Mouse (Mus musculus): ENCODE results near the gene Ndufs7. TPM values are rescaled to one million over a fixed set of nuclear protein-coding genes. Genes with fewer than 3 reads are reported as not detected.

The Ndufs7 gene
- polyA plus RNA-seq, 1 experiment from 2014 or later, result 242 TPM

- ATAC-seq (ENCODE audit: low FRiP score), result peak; percentile 72
- Histone ChIP-seq H3K4me1 (replicated peaks; ENCODE audit: control insufficient read depth, insufficient read depth, low read length) (peaks cover 21% of the 10 kb centered on the region), H3K36me3 (ENCODE audit: control insufficient read depth, insufficient read depth, low read length) (no peaks in the 10 kb centered on the region), H3K4me2 (replicated peaks; ENCODE audit: low read depth, low read length) (peak overlapping the region; percentile 55), H3K9me3 (ENCODE audit: control insufficient read depth, low read length) (no peaks in the 10 kb centered on the region), H3K27me3 (ENCODE audit: control insufficient read depth, insufficient read depth, low read length) (no peaks in the 10 kb centered on the region), H3K27ac (ENCODE audit: low read depth, low read length) (peak overlapping the region; percentile 58), H3K9ac (ENCODE audit: low read depth, low read length) (peak overlapping the region; percentile 95), H3K4me3 (ENCODE audit: low read depth, low read length) (peak overlapping the region; percentile 87)
- peak; percentile 99 for DNase-seq (ENCODE audit: low spot score)
- 1% methylated on average over 66 of the region's 81 CpGs for WGBS
These were observed 15.6 kb downstream of the Ndufs7 start for GRCm38 (mm10) chr10:80264341-80265148.

- DNase-seq (ENCODE audit: low spot score), result no peak
- no peak; the same call in 1 of the 2 replicates for ATAC-seq (ENCODE audit: low FRiP score)
- Histone ChIP-seq H3K4me3 (ENCODE audit: low read depth, low read length) (peak overlapping the region; percentile 87), H3K4me2 (replicated peaks; ENCODE audit: low read depth, low read length) (peak overlapping the region; percentile 44), H3K9me3 (ENCODE audit: control insufficient read depth, low read length) (no peaks in the 10 kb centered on the region), H3K4me1 (replicated peaks; ENCODE audit: control insufficient read depth, insufficient read depth, low read length) (peaks cover 17% of the 10 kb centered on the region), H3K27ac (ENCODE audit: low read depth, low read length) (peak overlapping the region; percentile 58), H3K9ac (ENCODE audit: low read depth, low read length) (peak overlapping the region; percentile 95), H3K27me3 (ENCODE audit: control insufficient read depth, insufficient read depth, low read length) (no peaks in the 10 kb centered on the region), H3K36me3 (ENCODE audit: control insufficient read depth, insufficient read depth, low read length) (no peaks in the 10 kb centered on the region)
- WGBS, result under 1% methylated on average over 18 of the region's 18 CpGs
These were observed 16.2 kb downstream of the Ndufs7 start for GRCm38 (mm10) chr10:80265149-80265486.

- Histone ChIP-seq H3K27ac (ENCODE audit: low read depth, low read length) (no peak overlapping the region), H3K27me3 (ENCODE audit: control insufficient read depth, insufficient read depth, low read length) (no peaks in the 10 kb centered on the region), H3K4me2 (replicated peaks; ENCODE audit: low read depth, low read length) (no peak overlapping the region), H3K9me3 (ENCODE audit: control insufficient read depth, low read length) (no peaks in the 10 kb centered on the region), H3K36me3 (ENCODE audit: control insufficient read depth, insufficient read depth, low read length) (0 out of 2 replicates have a peak, but pooled peaks cover 4% of the 10 kb centered on the region), H3K9ac (ENCODE audit: low read depth, low read length) (no peak overlapping the region), H3K4me3 (ENCODE audit: low read depth, low read length) (no peak overlapping the region), H3K4me1 (replicated peaks; ENCODE audit: control insufficient read depth, insufficient read depth, low read length) (peaks cover 12% of the 10 kb centered on the region)
- DNase-seq (ENCODE audit: low spot score), result no peak
- ATAC-seq (ENCODE audit: low FRiP score), result no peak
- 95% methylated on average over 2 of the region's 2 CpGs for WGBS
These were observed 21.2 kb downstream of the Ndufs7 start for GRCm38 (mm10) chr10:80270099-80270498.

- H3K9ac ChIP-seq (ENCODE audit: low read depth, low read length), result no peak overlapping the region
- H3K9me3 ChIP-seq (ENCODE audit: control insufficient read depth, low read length), result no peaks in the 10 kb centered on the region
- 0 out of 2 replicates have a peak, but pooled peaks cover 4% of the 10 kb centered on the region for H3K36me3 ChIP-seq (ENCODE audit: control insufficient read depth, insufficient read depth, low read length)
- H3K4me1 ChIP-seq (replicated peaks; ENCODE audit: control insufficient read depth, insufficient read depth, low read length), result peaks cover 11% of the 10 kb centered on the region
- WGBS, result 82% methylated on average over 6 of the region's 6 CpGs
- DNase-seq (ENCODE audit: low spot score) (no peak), ATAC-seq (ENCODE audit: low FRiP score) (no peak)
- H3K4me2 ChIP-seq (replicated peaks; ENCODE audit: low read depth, low read length), result no peak overlapping the region
- H3K27ac ChIP-seq (ENCODE audit: low read depth, low read length), result no peak overlapping the region
- H3K27me3 ChIP-seq (ENCODE audit: control insufficient read depth, insufficient read depth, low read length), result no peaks in the 10 kb centered on the region
- no peak overlapping the region for H3K4me3 ChIP-seq (ENCODE audit: low read depth, low read length)
These were observed 21.8 kb downstream of the Ndufs7 start for GRCm38 (mm10) chr10:80270734-80271181.

- no peak overlapping the region for H3K9ac ChIP-seq (ENCODE audit: low read depth, low read length)
- no peak overlapping the region for H3K27ac ChIP-seq (ENCODE audit: low read depth, low read length)
- WGBS, result 94% methylated on average over 5 of the region's 5 CpGs
- no peak overlapping the region for H3K4me2 ChIP-seq (replicated peaks; ENCODE audit: low read depth, low read length)
- DNase-seq (ENCODE audit: low spot score) (no peak), ATAC-seq (ENCODE audit: low FRiP score) (no peak)
- no peaks in the 10 kb centered on the region for H3K27me3 ChIP-seq (ENCODE audit: control insufficient read depth, insufficient read depth, low read length)
- 0 out of 2 replicates have a peak, but pooled peaks cover 4% of the 10 kb centered on the region for H3K36me3 ChIP-seq (ENCODE audit: control insufficient read depth, insufficient read depth, low read length)
- H3K4me1 ChIP-seq (replicated peaks; ENCODE audit: control insufficient read depth, insufficient read depth, low read length), result peaks cover 7% of the 10 kb centered on the region
- H3K9me3 ChIP-seq (ENCODE audit: control insufficient read depth, low read length), result no peaks in the 10 kb centered on the region
- no peak overlapping the region for H3K4me3 ChIP-seq (ENCODE audit: low read depth, low read length)
These were observed 22.4 kb downstream of the Ndufs7 start for GRCm38 (mm10) chr10:80271186-80271843.

- Histone ChIP-seq H3K4me2 (replicated peaks; ENCODE audit: low read depth, low read length) (no peak overlapping the region), H3K9me3 (ENCODE audit: control insufficient read depth, low read length) (no peaks in the 10 kb centered on the region), H3K4me3 (ENCODE audit: low read depth, low read length) (no peak overlapping the region), H3K4me1 (replicated peaks; ENCODE audit: control insufficient read depth, insufficient read depth, low read length) (peaks cover 5% of the 10 kb centered on the region), H3K9ac (ENCODE audit: low read depth, low read length) (no peak overlapping the region), H3K27me3 (ENCODE audit: control insufficient read depth, insufficient read depth, low read length) (no peaks in the 10 kb centered on the region), H3K27ac (ENCODE audit: low read depth, low read length) (no peak overlapping the region), H3K36me3 (ENCODE audit: control insufficient read depth, insufficient read depth, low read length) (0 out of 2 replicates have a peak, but pooled peaks cover 4% of the 10 kb centered on the region)
- DNase-seq (ENCODE audit: low spot score), result no peak
- no peak for ATAC-seq (ENCODE audit: low FRiP score)
- 91% methylated on average over 8 of the region's 8 CpGs for WGBS
These were observed 23.1 kb downstream of the Ndufs7 start for GRCm38 (mm10) chr10:80271870-80272585.

GRCm38 (mm10) chr10:80273847-80274246 is 24.9 kb downstream of the Ndufs7 start:
- no peak overlapping the region for H3K9ac ChIP-seq (ENCODE audit: low read depth, low read length)
- H3K4me1 ChIP-seq (replicated peaks; ENCODE audit: control insufficient read depth, insufficient read depth, low read length), result no peaks in the 10 kb centered on the region; the same call in 1 of the 2 replicates
- H3K4me3 ChIP-seq (ENCODE audit: low read depth, low read length), result no peak overlapping the region
- no peak overlapping the region for H3K4me2 ChIP-seq (replicated peaks; ENCODE audit: low read depth, low read length)
- H3K27me3 ChIP-seq (ENCODE audit: control insufficient read depth, insufficient read depth, low read length), result no peaks in the 10 kb centered on the region
- no peak overlapping the region for H3K27ac ChIP-seq (ENCODE audit: low read depth, low read length)
- ATAC-seq (ENCODE audit: low FRiP score), result no peak
- peaks cover 12% of the 10 kb centered on the region; the same call in 1 of the 2 replicates for H3K36me3 ChIP-seq (ENCODE audit: control insufficient read depth, insufficient read depth, low read length)
- no peak for DNase-seq (ENCODE audit: low spot score)
- H3K9me3 ChIP-seq (ENCODE audit: control insufficient read depth, low read length), result no peaks in the 10 kb centered on the region
- 89% methylated on average over 3 of the region's 3 CpGs for WGBS

- H3K9ac ChIP-seq (ENCODE audit: low read depth, low read length), result no peak overlapping the region
- H3K27ac ChIP-seq (ENCODE audit: low read depth, low read length), result no peak overlapping the region
- no peaks in the 10 kb centered on the region for H3K4me1 ChIP-seq (replicated peaks; ENCODE audit: control insufficient read depth, insufficient read depth, low read length)
- ATAC-seq (ENCODE audit: low FRiP score), result no peak
- no peak overlapping the region for H3K4me3 ChIP-seq (ENCODE audit: low read depth, low read length)
- H3K4me2 ChIP-seq (replicated peaks; ENCODE audit: low read depth, low read length), result no peak overlapping the region
- H3K9me3 ChIP-seq (ENCODE audit: control insufficient read depth, low read length), result no peaks in the 10 kb centered on the region
- WGBS, result 86% methylated on average over 4 of the region's 5 CpGs
- H3K27me3 ChIP-seq (ENCODE audit: control insufficient read depth, insufficient read depth, low read length), result no peaks in the 10 kb centered on the region
- peaks cover 14% of the 10 kb centered on the region for H3K36me3 ChIP-seq (ENCODE audit: control insufficient read depth, insufficient read depth, low read length)
- no peak for DNase-seq (ENCODE audit: low spot score)
These were observed 27.3 kb downstream of the Ndufs7 start for GRCm38 (mm10) chr10:80276238-80276637.
